Mouse (Mus musculus) liver, postnatal 0 days (tissue): ENCODE data around the gene Pum2. TPM values are rescaled to one million over a fixed set of nuclear protein-coding genes. Genes with fewer than 3 reads are reported as not detected.

ENCODE experiments used
- ATAC-seq: fragments of 200-750 bp; cut with Nextera tagmentation; 2 replicates; pipeline ENCODE4 v1.8.0; 2017; ENCODE audit warnings: mild to moderate bottlenecking, moderate library complexity
- DNase-seq: peaks from one replicate; pipeline ENCODE4 v3.0.0-alpha.2; 2016
- H3K27ac ChIP-seq: fragments of 300-500 bp; sonication (generic); 2 replicates; pipeline ENCODE4 v1.5.1; 2014; ENCODE audit warnings: antibody characterized with exemption, moderate library complexity, mild to moderate bottlenecking, low read depth
- H3K27me3 ChIP-seq: fragments of 300-500 bp; sonication (generic); 2 replicates; pipeline ENCODE4 v1.6.1; 2014; ENCODE audit warnings: low read length, control low read depth, mixed read lengths; ENCODE audit not compliant: insufficient read depth
- H3K36me3 ChIP-seq: fragments of 300-500 bp; sonication (generic); replicated peaks from 2 replicates; pipeline ENCODE4 v1.6.1; 2014; ENCODE audit warnings: mild to moderate bottlenecking, control low read depth, low read length, moderate library complexity, mixed read lengths; ENCODE audit not compliant: insufficient read depth
- H3K4me1 ChIP-seq: fragments of 300-500 bp; sonication (generic); 2 replicates; pipeline ENCODE4 v1.6.1; 2014; ENCODE audit warnings: antibody characterized with exemption, mild to moderate bottlenecking, control low read depth; ENCODE audit not compliant: insufficient read depth
- H3K4me2 ChIP-seq: fragments of 300-500 bp; sonication (generic); 2 replicates; pipeline ENCODE4 v1.6.1; 2014; ENCODE audit warnings: low read depth, mild to moderate bottlenecking, low read length, moderate library complexity, mixed read lengths
- H3K4me3 ChIP-seq: fragments of 300-500 bp; sonication (generic); 2 replicates; pipeline ENCODE4 v1.5.1; 2014; ENCODE audit warnings: low read depth, low read length
- H3K9ac ChIP-seq: fragments of 300-500 bp; sonication (generic); replicated peaks from 2 replicates; pipeline ENCODE4 v1.6.1; 2014; ENCODE audit warnings: mild to moderate bottlenecking, moderate library complexity
- H3K9me3 ChIP-seq: fragments of 300-500 bp; sonication (generic); 2 replicates; pipeline ENCODE4 v1.6.1; 2016; ENCODE audit warnings: mild to moderate bottlenecking, control low read depth, low read length, mixed read lengths
- CTCF ChIP-seq: sonication (generic); IDR thresholded peaks from 2 replicates; pipeline ENCODE4 v1.5.1; 2016; ENCODE audit warnings: antibody characterized with exemption, low read depth
- EP300 ChIP-seq: IDR thresholded peaks from 2 replicates; pipeline ENCODE4 v1.6.1; 2016; ENCODE audit warnings: antibody characterized with exemption, low read depth, mild to moderate bottlenecking
- WGBS: fragments of 180-500 bp; shearing (Covaris S2); extraction: QIAGEN DNeasy Blood & Tissue Kit; methylation state at CpG from one replicate; pipeline ENCODE4 v1.1.7; 2014; ENCODE audit not compliant: insufficient replicate concordance; 5-methylcytosine and 5-hydroxymethylcytosine counted together
- polyA plus RNA-seq: library from polyadenylated mRNA; unstranded; fragments of >200 nt; fragmentation: Nextera tagmentation; extraction: Ambion mirVana; gene quantifications from 2 replicates; pipeline ENCODE4 v1.2.1, GENCODE M21; 2015

Pum2 gene
- polyA plus RNA-seq, 1 experiment from 2014 or later = 11.9 TPM

DNA sequence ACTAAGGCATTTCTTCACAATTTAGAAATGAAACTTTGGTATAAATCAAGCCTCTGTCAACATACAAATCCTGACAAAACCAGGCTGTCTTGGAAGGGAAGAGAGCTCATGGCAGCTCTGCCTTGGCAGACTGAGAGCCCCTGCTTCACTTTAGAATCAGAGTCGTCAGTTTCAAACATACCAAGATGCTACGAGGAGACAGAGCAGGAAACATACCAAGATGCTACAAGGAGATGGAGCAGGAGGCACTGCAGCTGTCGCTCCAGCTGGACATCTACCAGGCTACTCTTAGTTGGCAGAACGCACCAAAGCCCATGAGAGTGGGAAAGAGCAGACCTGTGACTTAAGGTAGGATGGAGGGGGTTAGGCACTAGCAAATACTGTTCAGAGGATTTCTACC lies 11.2 kb upstream of the Pum2 start:
- H3K9me3 ChIP-seq = no peaks in the 10 kb centered on the region
- H3K4me2 ChIP-seq = no peak overlapping the region
- no peak overlapping the region for H3K27ac ChIP-seq
- TF ChIP-seq CTCF = no peak
- no peak for TF ChIP-seq EP300
- no peak overlapping the region for H3K9ac ChIP-seq
- no peaks in the 10 kb centered on the region for H3K27me3 ChIP-seq
- no peak for DNase-seq
- peaks cover 5% of the 10 kb centered on the region; the same call in 1 of the 2 replicates for H3K4me1 ChIP-seq
- no peak overlapping the region for H3K4me3 ChIP-seq
- H3K36me3 ChIP-seq = no peaks in the 10 kb centered on the region
- no peak for ATAC-seq
- WGBS = 66% methylated on average over 4 of the region's 4 CpGs

DNA sequence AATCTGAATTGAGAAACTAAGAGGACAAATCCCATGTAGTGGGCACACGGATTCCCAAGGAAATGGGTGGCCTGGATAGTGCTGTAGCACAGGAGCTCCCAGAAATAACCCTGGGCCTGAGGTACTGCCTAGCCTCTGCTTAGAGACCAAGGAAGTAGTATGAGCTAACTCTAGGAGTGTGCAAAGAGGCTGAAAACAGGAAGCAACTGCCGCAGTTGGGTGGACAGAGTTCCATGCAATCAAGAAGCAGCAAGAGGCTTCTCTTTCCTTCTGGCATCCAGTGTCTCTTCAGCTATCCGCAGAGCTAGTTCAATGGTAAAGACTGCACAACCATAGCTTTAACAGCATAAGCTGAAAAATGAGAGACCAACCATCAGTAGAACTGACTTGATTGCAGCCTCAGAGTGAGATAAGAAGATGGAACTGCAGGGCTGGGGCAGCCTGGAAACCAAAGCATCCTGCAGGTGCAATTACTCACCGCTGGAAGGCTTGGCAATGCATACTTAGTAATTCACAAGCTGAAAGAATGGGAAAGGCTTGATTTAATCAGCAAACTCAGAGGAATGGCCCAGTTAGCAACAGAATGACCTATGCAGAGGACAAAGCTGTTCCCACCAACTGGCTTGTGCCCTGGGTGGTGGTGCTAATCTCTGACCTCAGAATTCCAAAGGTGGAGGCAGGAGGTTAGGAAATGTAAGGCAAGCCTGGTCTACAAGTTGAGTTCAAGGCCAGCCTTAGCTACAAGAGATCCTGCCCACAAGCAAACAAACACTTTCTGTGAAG lies 6.3 kb upstream of the Pum2 start:
- no peaks in the 10 kb centered on the region for H3K27me3 ChIP-seq
- no peaks in the 10 kb centered on the region for H3K36me3 ChIP-seq
- H3K4me2 ChIP-seq = no peak overlapping the region
- no peak overlapping the region for H3K4me3 ChIP-seq
- no peak overlapping the region for H3K9ac ChIP-seq
- 51% methylated on average over 4 of the region's 4 CpGs for WGBS
- DNase-seq (no peak), ATAC-seq (no peak)
- H3K9me3 ChIP-seq = no peaks in the 10 kb centered on the region
- H3K27ac ChIP-seq = no peak overlapping the region
- H3K4me1 ChIP-seq = no peaks in the 10 kb centered on the region
- TF ChIP-seq EP300 (no peak), CTCF (no peak)

DNA sequence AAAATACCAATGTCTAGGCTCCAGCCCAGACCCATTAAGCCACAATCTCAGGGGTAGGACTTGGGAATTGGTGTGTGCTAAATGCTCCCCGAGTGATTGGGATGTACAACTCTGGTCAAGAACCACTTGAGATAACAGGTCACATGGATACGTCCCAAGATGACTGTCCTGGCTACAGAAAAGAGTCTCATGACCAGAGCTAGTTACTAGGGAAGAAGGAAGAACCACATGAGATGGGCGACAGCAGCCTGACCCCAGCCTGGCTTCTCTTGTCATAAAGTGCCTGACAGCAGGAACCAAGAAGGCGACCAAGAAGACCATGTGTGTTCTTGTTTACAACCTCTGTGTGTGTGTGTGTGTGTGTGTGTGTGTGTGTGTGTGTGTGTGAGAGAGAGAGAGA lies 4.5 kb upstream of the Pum2 start:
- no peak for TF ChIP-seq CTCF
- TF ChIP-seq EP300 = no peak
- Histone ChIP-seq H3K4me2 (no peak overlapping the region), H3K4me1 (peaks cover 8% of the 10 kb centered on the region), H3K9me3 (no peaks in the 10 kb centered on the region), H3K27ac (no peak overlapping the region), H3K9ac (no peak overlapping the region), H3K36me3 (no peaks in the 10 kb centered on the region), H3K4me3 (no peak overlapping the region), H3K27me3 (no peaks in the 10 kb centered on the region)
- 72% methylated on average over 4 of the region's 4 CpGs for WGBS
- DNase-seq (no peak), ATAC-seq (no peak)

DNA sequence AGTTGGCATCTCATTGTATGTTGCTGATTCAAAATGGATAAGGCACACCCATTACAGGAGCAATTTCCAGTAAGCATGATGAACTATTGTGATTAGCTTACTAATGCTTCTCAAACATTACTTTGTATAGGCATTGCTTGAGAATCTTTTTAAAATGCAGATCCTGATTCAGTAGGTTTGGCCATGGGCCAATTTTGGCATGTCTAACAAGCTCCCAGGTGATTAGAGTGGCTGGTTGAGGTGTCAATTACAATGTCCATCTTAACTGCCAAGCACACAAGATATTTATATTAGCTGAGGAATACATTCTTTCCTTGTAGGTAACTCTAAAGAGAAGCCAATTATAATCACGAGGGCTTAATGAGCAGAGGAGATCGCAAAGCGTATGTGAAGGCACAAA lies 4.1 kb upstream of the Pum2 start:
- Histone ChIP-seq H3K9ac (no peak overlapping the region), H3K27ac (no peak overlapping the region), H3K36me3 (no peaks in the 10 kb centered on the region), H3K4me3 (no peak overlapping the region), H3K27me3 (no peaks in the 10 kb centered on the region), H3K9me3 (no peaks in the 10 kb centered on the region), H3K4me2 (no peak overlapping the region), H3K4me1 (peaks cover 8% of the 10 kb centered on the region)
- DNase-seq (no peak), ATAC-seq (no peak)
- 84% methylated on average over 3 of the region's 3 CpGs for WGBS
- no peak for TF ChIP-seq CTCF
- TF ChIP-seq EP300 = no peak

DNA sequence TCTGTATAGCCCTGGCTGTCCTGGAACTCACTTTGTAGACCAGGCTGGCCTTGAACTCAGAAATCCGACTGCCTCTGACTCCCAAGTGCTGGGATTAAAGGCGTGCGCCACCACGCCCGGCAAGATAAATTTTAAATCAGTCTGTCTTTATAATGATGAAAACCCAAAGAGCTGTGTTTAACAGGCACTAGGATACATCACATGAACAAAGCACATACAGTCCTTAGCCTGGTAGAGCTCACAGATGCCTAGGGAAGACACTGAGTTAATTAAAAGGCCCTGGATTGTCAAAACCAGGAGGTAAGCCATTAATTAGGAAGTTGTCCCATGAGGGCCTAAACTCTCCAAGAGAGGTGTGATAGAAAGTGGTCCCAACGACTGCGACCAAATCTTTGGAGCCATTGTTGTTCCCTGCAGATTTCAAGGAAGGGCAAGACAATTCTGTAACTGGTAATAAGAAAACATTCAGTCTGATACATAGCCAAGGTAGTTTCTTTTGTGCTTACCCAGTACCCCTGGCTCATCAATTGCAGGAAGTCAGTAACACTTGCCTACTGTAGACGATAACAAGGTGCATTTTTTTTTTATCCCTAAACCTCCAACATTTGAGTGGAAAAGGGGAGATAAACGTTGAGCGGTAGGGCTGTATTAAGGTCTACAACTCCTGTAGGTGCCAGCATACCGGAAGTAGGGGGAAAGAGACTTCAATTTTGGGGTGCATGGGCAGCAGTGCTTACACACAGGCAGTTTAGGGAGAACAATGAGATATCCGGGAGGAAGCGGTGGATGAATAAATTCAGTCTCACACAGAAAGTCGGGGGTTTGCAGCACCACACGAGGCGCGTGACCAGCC lies 587 bp upstream of the Pum2 start:
- TF ChIP-seq CTCF (no peak), EP300 (no peak)
- Histone ChIP-seq H3K9me3 (no peaks in the 10 kb centered on the region), H3K9ac (peak overlapping the region; percentile 76), H3K4me3 (peak overlapping the region; percentile 93), H3K27ac (peak overlapping the region; percentile 97), H3K4me2 (peak overlapping the region; percentile 88), H3K27me3 (no peaks in the 10 kb centered on the region), H3K4me1 (peaks cover 26% of the 10 kb centered on the region), H3K36me3 (no peaks in the 10 kb centered on the region)
- WGBS = 36% methylated on average over 17 of the region's 17 CpGs
- ATAC-seq (peak; percentile 26; the same call in 1 of the 2 replicates), DNase-seq (no peak)

DNA sequence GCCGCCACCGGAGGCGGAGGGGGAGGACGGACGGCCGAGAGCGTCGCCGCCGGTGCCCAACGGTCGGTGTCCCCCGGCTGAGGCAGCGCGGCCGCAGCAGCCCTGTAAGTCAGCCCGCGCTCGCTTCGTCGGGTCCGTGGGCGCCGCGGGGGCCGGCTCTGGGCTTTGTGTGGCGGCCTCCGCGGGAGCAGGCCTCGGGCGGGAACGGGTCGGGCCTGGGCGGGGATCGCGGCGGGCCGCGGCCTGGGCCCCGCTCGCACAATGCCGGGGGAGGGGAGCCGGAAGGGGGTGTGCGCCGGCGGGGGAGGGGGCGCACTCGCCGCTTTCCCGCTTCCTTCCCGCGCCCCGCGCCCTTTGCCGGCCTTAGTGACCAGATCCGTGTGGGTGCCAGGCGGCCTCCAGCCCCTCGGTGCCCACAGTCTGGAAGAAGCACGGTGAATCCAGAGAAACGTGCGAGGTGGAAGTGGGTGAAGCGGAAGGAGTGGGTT lies 487 bp downstream of the Pum2 start:
- H3K4me3 ChIP-seq = peak overlapping the region; percentile 93
- ATAC-seq (peak; percentile 73), DNase-seq (peak; percentile 77)
- no peaks in the 10 kb centered on the region for H3K9me3 ChIP-seq
- no peaks in the 10 kb centered on the region for H3K27me3 ChIP-seq
- WGBS = 5% methylated on average over 21 of the region's 62 CpGs
- H3K9ac ChIP-seq = peak overlapping the region; percentile 97
- H3K27ac ChIP-seq = peak overlapping the region; percentile 97
- H3K4me2 ChIP-seq = peak overlapping the region; percentile 88
- TF ChIP-seq EP300 (no peak), CTCF (no peak)
- 0 out of 2 replicates have a peak, but pooled peaks cover under 1% of the 10 kb centered on the region for H3K36me3 ChIP-seq
- peaks cover 28% of the 10 kb centered on the region for H3K4me1 ChIP-seq
